Mouse (Mus musculus) right cerebral cortex, postnatal 4 days (tissue): Measurements from ENCODE around the gene Abhd5.

Experiments used
- DNase-seq: peaks from one replicate; pipeline ENCODE4 v3.0.0-alpha.2; 2022

Gene Abhd5

GRCm38 (mm10) chr9:122416617-122417016 is 65.2 kb downstream of the Abhd5 start:
- DNase-seq: no peak

GRCm38 (mm10) chr9:122420195-122420756 is 68.9 kb downstream of the Abhd5 start:
- no peak for DNase-seq

GRCm38 (mm10) chr9:122420772-122421764 is 69.7 kb downstream of the Abhd5 start:
- peak; percentile 90 for DNase-seq

GRCm38 (mm10) chr9:122421911-122422310 is 70.5 kb downstream of the Abhd5 start:
- DNase-seq: no peak

- DNase-seq: no peak
These were observed 71.3 kb downstream of the Abhd5 start for GRCm38 (mm10) chr9:122422706-122423105.

- no peak for DNase-seq
These were observed 71.7 kb downstream of the Abhd5 start for GRCm38 (mm10) chr9:122423146-122423545.

GRCm38 (mm10) chr9:122424941-122425608 is 73.7 kb downstream of the Abhd5 start:
- peak; percentile 37 for DNase-seq

GRCm38 (mm10) chr9:122429058-122429649 is 77.7 kb downstream of the Abhd5 start:
- no peak for DNase-seq

GRCm38 (mm10) chr9:122429685-122430084 is 78.3 kb downstream of the Abhd5 start:
- DNase-seq: no peak
